Mouse (Mus musculus): Measurements from ENCODE around the gene Mthfd1. TPM values are rescaled to one million over a fixed set of nuclear protein-coding genes. Genes with fewer than 3 reads are reported as not detected.
A peak's percentile ranks its signal among the peaks of the same experiment; 100 is the strongest.

The Mthfd1 gene
- total and polyA plus RNA-seq, 3 experiments = 110 to 133 (median 112) TPM

DNA sequence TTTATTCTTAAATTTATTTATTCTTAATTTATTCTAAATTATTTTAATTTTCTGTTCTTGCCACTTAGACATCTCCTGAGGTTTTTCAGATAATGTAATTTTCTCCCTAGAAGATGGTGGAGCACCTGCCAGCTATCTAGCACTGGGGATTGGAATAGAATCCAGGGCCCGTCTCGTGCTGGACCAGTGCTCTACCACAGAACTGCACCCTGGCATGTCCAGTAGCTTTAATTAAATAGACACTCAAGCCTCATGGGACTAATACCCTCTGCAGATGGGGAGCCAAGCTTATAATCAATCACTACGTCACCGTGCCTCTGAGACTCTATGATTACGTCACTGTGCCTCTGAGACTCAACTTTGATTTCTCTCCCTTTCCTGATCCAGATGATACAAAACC, 33.4 kb downstream of the Mthfd1 start:
- Histone ChIP-seq H3K4me2 (ENCODE audit: insufficient read depth, low read depth, poor library complexity, severe bottlenecking) (no peak overlapping the region), H3K27ac (ENCODE audit: insufficient read depth, low read depth) (no peak overlapping the region)
- dilution Hi-C loops (cut with MboI; ENCODE audit: extremely low pct_ligation_motif_present, extremely low pct_unique_long_range_greater_than_20kb, low sequenced_read_pairs) = no loop called here

DNA sequence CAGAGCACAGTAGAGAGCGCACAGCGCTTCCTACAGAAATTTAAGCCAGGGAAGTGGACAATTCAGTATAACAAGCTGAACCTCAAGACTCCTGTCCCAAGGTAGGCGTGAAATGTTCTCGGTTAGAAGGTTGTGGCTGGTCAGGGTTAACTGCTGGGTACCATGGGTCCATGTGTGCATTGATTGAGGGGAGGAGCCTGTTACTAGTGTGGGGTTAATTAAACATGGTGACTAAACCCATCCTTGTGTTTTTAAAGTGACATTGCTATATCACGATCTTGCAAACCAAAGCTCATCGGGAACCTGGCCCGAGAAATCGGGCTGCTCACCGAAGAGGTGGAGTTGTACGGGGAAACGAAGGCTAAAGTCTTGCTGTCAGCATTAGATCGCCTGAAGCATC, 34.3 kb downstream of the Mthfd1 start:
- Histone ChIP-seq H3K79me2 (replicated peaks; ENCODE audit: control insufficient read depth, extremely low read depth, insufficient read depth, poor library complexity, severe bottlenecking) (no peaks in the 10 kb centered on the region), H3K4me3 (replicated peaks in 1 of 3; ENCODE audit: low read depth in 2 of 3, low read length in 2 of 3, poor library complexity in 1 of 3) (no peak overlapping the region), H3K27ac (ENCODE audit: insufficient read depth, low read depth) (no peak overlapping the region), H3K4me2 (ENCODE audit: insufficient read depth, low read depth, poor library complexity, severe bottlenecking) (no peak overlapping the region), H3K27me3 (replicated peaks) (no peaks in the 10 kb centered on the region), H3K4me1 (ENCODE audit: control insufficient read depth in 1 of 2, insufficient read depth in 2 of 2) (no peaks in the 10 kb centered on the region), H3K9ac (ENCODE audit: insufficient read depth, low read depth) (no peak overlapping the region), H3K9me3 (replicated peaks; ENCODE audit: low read length) (no peaks in the 10 kb centered on the region), H3K36me3 (replicated peaks in 1 of 2; ENCODE audit: control insufficient read depth in 1 of 2, insufficient read depth in 1 of 2, low read length in 1 of 2) (peaks cover 72 to 91% of the 10 kb centered on the region in 2 experiments)
- dilution Hi-C loops (cut with MboI; ENCODE audit: extremely low pct_ligation_motif_present, extremely low pct_unique_long_range_greater_than_20kb, low sequenced_read_pairs) = no loop called here
- in situ Hi-C loops (cut with MboI; ENCODE audit: low pct_ligation_motif_present, low pct_unique_long_range_greater_than_20kb, low sequenced_read_pairs) = no loop called here
- no peak for TF ChIP-seq ELF1 (IDR thresholded peaks at IDR 0.05; ENCODE audit: low read depth, low read length)
- no peak for TF ChIP-seq ZMIZ1 (IDR thresholded peaks at IDR 0.05; ENCODE audit: low read depth, low read length)
- DNase-seq (ENCODE audit: extremely low read depth) = no peak

More for the DNA sequence above, 33.4 kb downstream of the Mthfd1 start:
- Histone ChIP-seq H3K4me3 (replicated peaks in 1 of 3; ENCODE audit: low read depth in 2 of 3, low read length in 2 of 3, poor library complexity in 1 of 3) (no peak overlapping the region), H3K9ac (ENCODE audit: insufficient read depth, low read depth) (no peak overlapping the region), H3K36me3 (replicated peaks in 1 of 2; ENCODE audit: control insufficient read depth in 1 of 2, insufficient read depth in 1 of 2, low read length in 1 of 2) (peaks cover 76 to 91% of the 10 kb centered on the region in 2 experiments), H3K79me2 (replicated peaks; ENCODE audit: control insufficient read depth, extremely low read depth, insufficient read depth, poor library complexity, severe bottlenecking) (no peaks in the 10 kb centered on the region), H3K4me1 (ENCODE audit: control insufficient read depth in 1 of 2, insufficient read depth in 2 of 2) (no peaks in the 10 kb centered on the region), H3K27me3 (replicated peaks) (no peaks in the 10 kb centered on the region), H3K9me3 (replicated peaks; ENCODE audit: low read length) (no peaks in the 10 kb centered on the region)
- in situ Hi-C loops (cut with MboI; ENCODE audit: low pct_ligation_motif_present, low pct_unique_long_range_greater_than_20kb, low sequenced_read_pairs) = no loop called here
- DNase-seq (ENCODE audit: extremely low read depth) = no peak
- TF ChIP-seq SIN3A (IDR thresholded peaks at IDR 0.05; ENCODE audit: low read length) (no peak), HCFC1 (IDR thresholded peaks at IDR 0.05; ENCODE audit: low read depth, low read length) (no peak), POLR2A (IDR thresholded peaks at IDR 0.05; ENCODE audit: low read depth, low read length) (no peak), EP300 (IDR thresholded peaks at IDR 0.05; ENCODE audit: low read length) (no peak), E2F4 (IDR thresholded peaks at IDR 0.05; ENCODE audit: insufficient replicate concordance, low read depth, low read length) (no peak), ETS1 (conservative IDR thresholded peaks at IDR 0.05; ENCODE audit: low read depth, low read length) (no peak), ZMIZ1 (IDR thresholded peaks at IDR 0.05; ENCODE audit: low read depth, low read length) (no peak), ELF1 (IDR thresholded peaks at IDR 0.05; ENCODE audit: low read depth, low read length) (no peak), NRF1 (IDR thresholded peaks at IDR 0.05; ENCODE audit: low read depth, low read length) (no peak), MAFK (IDR thresholded peaks at IDR 0.05; ENCODE audit: insufficient replicate concordance, low read length) (no peak), CHD2 (IDR thresholded peaks at IDR 0.05; ENCODE audit: low read length) (no peak), UBTF (IDR thresholded peaks at IDR 0.05; ENCODE audit: low read depth, low read length) (no peak), IRF4 (IDR thresholded peaks at IDR 0.05; ENCODE audit: low read depth, low read length) (no peak)

DNA sequence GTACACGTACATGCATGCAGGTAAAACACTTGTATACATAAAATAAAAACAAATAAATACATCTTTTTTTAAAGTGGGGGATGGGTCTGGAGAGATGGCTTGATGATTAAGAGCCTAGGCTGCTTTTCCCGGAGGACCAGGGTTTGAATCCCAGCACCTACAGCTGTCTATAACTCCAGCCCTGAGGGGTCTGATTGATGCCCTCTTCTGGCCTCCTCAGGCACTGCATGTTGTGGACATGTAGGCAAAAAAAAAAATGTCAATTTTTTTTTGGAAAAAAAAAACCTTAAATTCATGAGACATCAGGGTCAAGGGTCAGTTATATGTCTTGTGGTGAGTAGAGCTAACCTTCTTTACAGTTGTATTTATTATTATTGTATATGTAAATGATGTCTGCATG, 35.2 kb downstream of the Mthfd1 start:
- DNase-seq (ENCODE audit: extremely low read depth) = peak; percentile 24
- H3K4me1 ChIP-seq (ENCODE audit: control insufficient read depth in 1 of 2, insufficient read depth in 2 of 2) = no peaks in the 10 kb centered on the region
- in situ Hi-C loops (cut with MboI; ENCODE audit: low pct_ligation_motif_present, low pct_unique_long_range_greater_than_20kb, low sequenced_read_pairs) = no loop called here
- no peak overlapping the region for H3K9ac ChIP-seq (ENCODE audit: insufficient read depth, low read depth)
- H3K79me2 ChIP-seq (replicated peaks; ENCODE audit: control insufficient read depth, extremely low read depth, insufficient read depth, poor library complexity, severe bottlenecking) = no peaks in the 10 kb centered on the region
- TF ChIP-seq IRF4 (IDR thresholded peaks at IDR 0.05; ENCODE audit: low read depth, low read length) (no peak), USF1 (IDR thresholded peaks at IDR 0.05; ENCODE audit: low read depth, low read length) (no peak), EP300 (IDR thresholded peaks at IDR 0.05; ENCODE audit: low read length) (no peak), ETS1 (conservative IDR thresholded peaks at IDR 0.05; ENCODE audit: low read depth, low read length) (no peak), CTCF (conservative IDR thresholded peaks at IDR 0.05 in 1 of 2, IDR thresholded peaks at IDR 0.05 in 1 of 2; ENCODE audit: low read depth in 2 of 2, low read length in 2 of 2) (peak; percentile 36 to 43; a peak in 3 of 4 replicates), ZNF384 (IDR thresholded peaks at IDR 0.05; ENCODE audit: low read depth, low read length) (peak; percentile 80), NRF1 (IDR thresholded peaks at IDR 0.05; ENCODE audit: low read depth, low read length) (no peak), MAZ (IDR thresholded peaks at IDR 0.05; ENCODE audit: low read depth, low read length) (no peak), ZC3H11A (IDR thresholded peaks at IDR 0.05; ENCODE audit: low read depth, low read length) (no peak), MXI1 (IDR thresholded peaks at IDR 0.05; ENCODE audit: low read depth, low read length) (no peak), RAD21 (IDR thresholded peaks at IDR 0.05; ENCODE audit: low read depth, low read length) (no peak; the same call in 1 of the 2 replicates), ELF1 (IDR thresholded peaks at IDR 0.05; ENCODE audit: low read depth, low read length) (no peak), POLR2AphosphoS2 (IDR thresholded peaks at IDR 0.05; ENCODE audit: low read depth, low read length) (no peak), JUND (conservative IDR thresholded peaks at IDR 0.05; ENCODE audit: low read depth, low read length) (no peak), ZKSCAN1 (IDR thresholded peaks at IDR 0.05; ENCODE audit: borderline replicate concordance, low read depth, low read length) (no peak), UBTF (IDR thresholded peaks at IDR 0.05; ENCODE audit: low read depth, low read length) (no peak)
- no peak overlapping the region for H3K27ac ChIP-seq (ENCODE audit: insufficient read depth, low read depth)
- H3K27me3 ChIP-seq (replicated peaks) = no peaks in the 10 kb centered on the region
- H3K4me3 ChIP-seq (replicated peaks in 1 of 3; ENCODE audit: low read depth in 2 of 3, low read length in 2 of 3, poor library complexity in 1 of 3) = no peak overlapping the region
- dilution Hi-C loops (cut with MboI; ENCODE audit: extremely low pct_ligation_motif_present, extremely low pct_unique_long_range_greater_than_20kb, low sequenced_read_pairs) = no loop called here
- H3K36me3 ChIP-seq (replicated peaks in 1 of 2; ENCODE audit: control insufficient read depth in 1 of 2, insufficient read depth in 1 of 2, low read length in 1 of 2) = peaks cover 73 to 92% of the 10 kb centered on the region in 2 experiments
- H3K4me2 ChIP-seq (ENCODE audit: insufficient read depth, low read depth, poor library complexity, severe bottlenecking) = no peak overlapping the region
- no peaks in the 10 kb centered on the region for H3K9me3 ChIP-seq (replicated peaks; ENCODE audit: low read length)

Measured in CH12.LX (cell line).